Mouse (Mus musculus) neutrophil, adult 5-6 weeks (primary cell): Measurements from ENCODE around the gene Csnk1g2. TPM values are rescaled to one million over a fixed set of nuclear protein-coding genes. Genes with fewer than 3 reads are reported as not detected.

ENCODE experiments used
- total RNA-seq: library from RNA; stranded (forward); fragments of 200-1000 nt; gene quantifications from 2 replicates; pipeline ENCODE4 v1.2.3, GENCODE M21; 2017

The Csnk1g2 gene
- total RNA-seq, 1 experiment from 2014 or later = 216 TPM

Other genes with a start within 250 kb of the Csnk1g2 start
- 4.1 and 4.8 TPM in 2 replicates for gene Mex3d, start 235.2 kb upstream of the Csnk1g2 start, total RNA-seq
- gene Mbd3, start 223.3 kb upstream of the Csnk1g2 start, total RNA-seq = 26.9 and 27.0 TPM in 2 replicates
- gene Uqcr11, start 216.0 kb upstream of the Csnk1g2 start, total RNA-seq = 35.4 and 38.2 TPM in 2 replicates
- 81.3 and 86.5 TPM in 2 replicates for gene Tcf3, start 189.2 kb upstream of the Csnk1g2 start, total RNA-seq
- not detected in 2 replicates for gene Onecut3, start 128.0 kb upstream of the Csnk1g2 start, total RNA-seq
- 0.12 and 0.23 TPM in 2 replicates for gene Atp8b3, start 83.7 kb upstream of the Csnk1g2 start, total RNA-seq
- gene Rexo1, start 61.3 kb upstream of the Csnk1g2 start, total RNA-seq = 29.3 and 35.4 TPM in 2 replicates
- 6.5 and 8.0 TPM in 2 replicates for gene Klf16, start 45.5 kb upstream of the Csnk1g2 start, total RNA-seq
- 26.4 and 33.0 TPM in 2 replicates for gene Abhd17a, start 32.5 kb upstream of the Csnk1g2 start, total RNA-seq
- 11.2 and 13.3 TPM in 2 replicates for gene Scamp4, start 20.0 kb upstream of the Csnk1g2 start, total RNA-seq
- gene Adat3, start 20.0 kb upstream of the Csnk1g2 start, total RNA-seq = not detected in 2 replicates
- 0.74 and 1.3 TPM in 2 replicates for gene Gm49322, start 16.8 kb upstream of the Csnk1g2 start, total RNA-seq
- 21.4 and 22.8 TPM in 2 replicates for gene Btbd2, start 34.2 kb downstream of the Csnk1g2 start, total RNA-seq
- 105 and 113 TPM in 2 replicates for gene Mknk2, start 55.3 kb downstream of the Csnk1g2 start, total RNA-seq
- 171 and 197 TPM in 2 replicates for gene Mob3a, start 79.1 kb downstream of the Csnk1g2 start, total RNA-seq
- gene Izumo4, start 79.3 kb downstream of the Csnk1g2 start, total RNA-seq = 32.9 and 46.6 TPM in 2 replicates
- gene Ap3d1, start 119.4 kb downstream of the Csnk1g2 start, total RNA-seq = 142 and 173 TPM in 2 replicates
- gene Dot1l, start 132.4 kb downstream of the Csnk1g2 start, total RNA-seq = 18.0 and 21.4 TPM in 2 replicates
- gene Sf3a2, start 175.4 kb downstream of the Csnk1g2 start, total RNA-seq = 15.5 and 20.4 TPM in 2 replicates
- gene Plekhj1, start 175.8 kb downstream of the Csnk1g2 start, total RNA-seq = 50.4 and 52.8 TPM in 2 replicates
- gene Amh, start 182.4 kb downstream of the Csnk1g2 start, total RNA-seq = 0.81 TPM in 1 of 2 replicates, not detected in the other
- gene Jsrp1, start 190.7 kb downstream of the Csnk1g2 start, total RNA-seq = not detected in 2 replicates
- 227 and 271 TPM in 2 replicates for gene Oaz1, start 203.8 kb downstream of the Csnk1g2 start, total RNA-seq
- gene Lingo3, start 221.2 kb downstream of the Csnk1g2 start, total RNA-seq = not detected in 2 replicates
- 50.7 and 60.8 TPM in 2 replicates for gene Lsm7, start 232.4 kb downstream of the Csnk1g2 start, total RNA-seq
- 13.3 and 20.7 TPM in 2 replicates for gene Sppl2b, start 232.4 kb downstream of the Csnk1g2 start, total RNA-seq
- gene Tmprss9, start 249.0 kb downstream of the Csnk1g2 start, total RNA-seq = not detected in 2 replicates